Mouse (Mus musculus) ES-Bruce4 (cell line): ENCODE results near the gene Psma7. TPM values are rescaled to one million over a fixed set of nuclear protein-coding genes. Genes with fewer than 3 reads are reported as not detected.

Experiments used
- H3K27ac ChIP-seq: 2 replicates; pipeline ENCODE4 v1.5.1; 2012; ENCODE audit warnings: low read length, inconsistent platforms; ENCODE audit not compliant: insufficient read depth
- H3K27me3 ChIP-seq: 2 replicates; pipeline ENCODE4 v1.6.1; 2012; ENCODE audit warnings: mild to moderate bottlenecking, low read length, inconsistent platforms; ENCODE audit not compliant: control insufficient read depth, poor library complexity, insufficient read depth, severe bottlenecking
- H3K36me3 ChIP-seq: 2 replicates; pipeline ENCODE4 v1.6.1; 2012; ENCODE audit warnings: inconsistent platforms, mild to moderate bottlenecking, low read length, moderate library complexity; ENCODE audit not compliant: control insufficient read depth, poor library complexity, insufficient read depth, severe bottlenecking
- H3K4me1 ChIP-seq: one replicate; pipeline ENCODE4 v1.8.1; 2011; ENCODE audit warnings: low read length; ENCODE audit not compliant: control insufficient read depth, insufficient read depth
- H3K4me3 ChIP-seq: 2 replicates; pipeline ENCODE4 v1.5.1; 2011; ENCODE audit warnings: low read depth, mild to moderate bottlenecking, low read length
- H3K9ac ChIP-seq: 2 replicates; pipeline ENCODE4 v1.6.1; 2012; ENCODE audit warnings: low read depth, mild to moderate bottlenecking, inconsistent platforms; ENCODE audit not compliant: poor library complexity, severe bottlenecking
- H3K9me3 ChIP-seq: replicated peaks from 2 replicates; pipeline ENCODE4 v1.6.1; 2012; ENCODE audit warnings: mild to moderate bottlenecking, low read length, inconsistent platforms; ENCODE audit not compliant: control insufficient read depth, poor library complexity, insufficient read depth, severe bottlenecking
- CTCF ChIP-seq: IDR thresholded peaks from one replicate; pipeline ENCODE4 v1.8.1; 2011; ENCODE audit warnings: low read depth, low read length
- EP300 ChIP-seq: IDR thresholded peaks from 2 replicates; pipeline ENCODE4 v1.6.1; 2011; ENCODE audit warnings: low read depth, low read length; ENCODE audit not compliant: insufficient read depth
- POLR2A ChIP-seq: IDR thresholded peaks from one replicate; pipeline ENCODE4 v1.8.1; 2011; ENCODE audit warnings: low read length; ENCODE audit not compliant: insufficient read depth
- polyA plus RNA-seq: library from polyadenylated mRNA; stranded (reverse); fragments of >200 nt; gene quantifications from 2 replicates; pipeline ENCODE4 v1.2.4, GENCODE M21; 2011; ENCODE audit warnings: low read depth; ENCODE audit not compliant: missing spikeins, insufficient read depth, insufficient read length

The Psma7 gene
- polyA plus RNA-seq, 1 experiment: 257 TPM

GRCm38 (mm10) chr2:180034753-180035152 lies 7.5 kb downstream of the Psma7 start:
- Histone ChIP-seq H3K9me3 (no peaks in the 10 kb centered on the region), H3K27ac (no peak overlapping the region), H3K36me3 (peaks cover 36% of the 10 kb centered on the region), H3K4me3 (no peak overlapping the region), H3K9ac (no peak overlapping the region), H3K27me3 (no peaks in the 10 kb centered on the region), H3K4me1 (peaks cover 3% of the 10 kb centered on the region)
- TF ChIP-seq EP300 (no peak), POLR2A (no peak), CTCF (no peak)

GRCm38 (mm10) chr2:180033956-180034355 lies 8.3 kb downstream of the Psma7 start:
- Histone ChIP-seq H3K27me3 (no peaks in the 10 kb centered on the region), H3K9ac (no peak overlapping the region), H3K27ac (no peak overlapping the region), H3K4me1 (peaks cover 3% of the 10 kb centered on the region), H3K9me3 (no peaks in the 10 kb centered on the region), H3K4me3 (no peak overlapping the region), H3K36me3 (peaks cover 36% of the 10 kb centered on the region)
- TF ChIP-seq EP300 (no peak), CTCF (no peak), POLR2A (no peak)

- no peak for TF ChIP-seq EP300
- TF ChIP-seq CTCF: no peak
- no peak for TF ChIP-seq POLR2A
- Histone ChIP-seq H3K9ac (no peak overlapping the region), H3K36me3 (peaks cover 32% of the 10 kb centered on the region), H3K4me3 (no peak overlapping the region), H3K4me1 (peaks cover 3% of the 10 kb centered on the region), H3K27ac (no peak overlapping the region), H3K27me3 (no peaks in the 10 kb centered on the region), H3K9me3 (no peaks in the 10 kb centered on the region)
Observed at GRCm38 (mm10) chr2:180032925-180033324, 9.3 kb downstream of the Psma7 start.

DNA sequence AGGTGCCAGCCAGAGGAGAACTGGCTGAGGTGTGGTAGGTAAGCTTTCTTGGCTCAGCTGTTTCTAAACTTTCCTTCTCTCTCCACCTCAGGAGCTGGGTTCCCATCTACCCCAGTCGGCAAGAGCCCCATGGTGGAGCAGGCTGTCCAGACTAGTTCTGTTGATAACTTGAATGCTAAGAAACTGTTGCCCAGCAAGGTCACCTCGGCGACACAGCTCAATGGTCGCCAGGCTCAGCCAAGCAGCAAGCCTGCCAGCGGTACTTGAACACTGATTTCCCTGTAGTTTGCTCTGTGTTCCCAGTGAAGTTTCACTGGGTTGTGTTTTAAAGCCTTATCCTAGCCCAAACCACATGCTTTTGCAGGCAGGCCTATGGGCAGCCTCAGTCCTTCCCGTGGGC lies 11.0 kb downstream of the Psma7 start:
- TF ChIP-seq CTCF (no peak), POLR2A (no peak), EP300 (no peak)
- Histone ChIP-seq H3K4me3 (no peak overlapping the region), H3K9ac (no peak overlapping the region), H3K27me3 (no peaks in the 10 kb centered on the region), H3K9me3 (no peaks in the 10 kb centered on the region), H3K27ac (no peak overlapping the region), H3K36me3 (peaks cover 30% of the 10 kb centered on the region), H3K4me1 (peaks cover 3% of the 10 kb centered on the region)

GRCm38 (mm10) chr2:180027768-180028167 lies 14.5 kb downstream of the Psma7 start:
- Histone ChIP-seq H3K36me3 (peaks cover 24% of the 10 kb centered on the region), H3K9ac (no peak overlapping the region), H3K4me1 (no peaks in the 10 kb centered on the region), H3K27ac (no peak overlapping the region), H3K4me3 (no peak overlapping the region), H3K9me3 (no peaks in the 10 kb centered on the region), H3K27me3 (no peaks in the 10 kb centered on the region)
- no peak for TF ChIP-seq POLR2A
- no peak for TF ChIP-seq EP300
- no peak for TF ChIP-seq CTCF

- H3K4me1 ChIP-seq: no peaks in the 10 kb centered on the region
- no peak overlapping the region for H3K27ac ChIP-seq
- TF ChIP-seq CTCF: no peak
- no peak for TF ChIP-seq POLR2A
- TF ChIP-seq EP300: no peak
- H3K9ac ChIP-seq: peak overlapping the region; percentile 92
- no peaks in the 10 kb centered on the region; the same call in 1 of the 2 replicates for H3K27me3 ChIP-seq
- H3K36me3 ChIP-seq: peaks cover 9% of the 10 kb centered on the region; the same call in 1 of the 2 replicates
- H3K4me3 ChIP-seq: peak overlapping the region; percentile 74
- no peaks in the 10 kb centered on the region for H3K9me3 ChIP-seq
Observed at GRCm38 (mm10) chr2:180025861-180026200, 16.4 kb downstream of the Psma7 start.
